Mouse (Mus musculus) bone marrow, adult 2 months (tissue): ENCODE data around the gene Gpr3. TPM values are rescaled to one million over a fixed set of nuclear protein-coding genes. Genes with fewer than 3 reads are reported as not detected.

ENCODE experiments used
- H3K27ac ChIP-seq: fragments of 200-500 bp; 2 replicates; pipeline ENCODE4 v1.5.1; 2012; ENCODE audit warnings: low read depth, mild to moderate bottlenecking, control low read depth, inconsistent platforms, low read length; ENCODE audit not compliant: control insufficient read depth, poor library complexity, insufficient read depth
- H3K4me1 ChIP-seq: fragments of 200-500 bp; 2 replicates; pipeline ENCODE4 v1.6.1; 2011; ENCODE audit warnings: low read length; ENCODE audit not compliant: control insufficient read depth, insufficient read depth
- H3K4me3 ChIP-seq: fragments of 200-500 bp; replicated peaks from 2 replicates; pipeline ENCODE3; 2011; ENCODE audit warnings: mild to moderate bottlenecking, low read depth, low read length, control low read depth; ENCODE audit not compliant: control insufficient read depth
- CTCF ChIP-seq: fragments of 200-500 bp; IDR thresholded peaks from 2 replicates; pipeline ENCODE4 v1.5.1; 2011; ENCODE audit warnings: low read length, control low read depth; ENCODE audit not compliant: control insufficient read depth, insufficient read depth
- POLR2A ChIP-seq: fragments of 200-500 bp; IDR thresholded peaks from 2 replicates; pipeline ENCODE4 v1.6.1; 2011; ENCODE audit warnings: low read depth, mild to moderate bottlenecking, control low read depth, low read length, borderline replicate concordance; ENCODE audit not compliant: control insufficient read depth
- WGBS: fragments of 180-500 bp; shearing (Covaris S2); methylation state at CpG from one replicate; pipeline ENCODE4 v1.1.7; 2018; 5-methylcytosine and 5-hydroxymethylcytosine counted together
- polyA plus RNA-seq: library from polyadenylated mRNA; stranded (reverse); fragments of >200 nt; gene quantifications from 2 replicates; pipeline ENCODE4 v1.2.4, GENCODE M21; 2011; ENCODE audit warnings: low replicate concordance; ENCODE audit not compliant: missing spikeins, insufficient read depth, insufficient read length

The Gpr3 gene
- polyA plus RNA-seq, 1 experiment = not detected

DNA sequence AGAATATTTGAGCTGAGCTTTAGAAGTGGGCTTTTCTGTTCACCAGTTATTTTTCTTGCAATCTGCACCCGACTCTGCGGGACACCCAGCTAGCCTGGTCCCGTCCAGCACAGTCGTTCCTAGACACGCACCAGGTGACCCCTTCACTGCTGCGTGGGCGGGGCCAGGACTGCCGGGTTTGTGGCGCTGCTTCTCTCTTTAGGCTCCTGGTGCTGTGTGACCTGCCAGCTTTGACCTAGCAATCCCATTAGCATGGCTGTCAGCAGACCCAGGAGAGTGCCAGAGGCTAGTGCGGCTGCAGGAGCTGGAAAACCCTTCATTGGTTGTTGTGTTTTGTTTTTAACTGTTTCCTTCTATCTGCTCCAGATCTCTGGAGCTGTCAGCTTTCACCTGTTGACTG, 22.9 kb downstream of the Gpr3 start:
- Histone ChIP-seq H3K4me3 (no peak overlapping the region), H3K27ac (no peak overlapping the region), H3K4me1 (no peaks in the 10 kb centered on the region)
- WGBS = 92% methylated on average over 10 of the region's 10 CpGs
- TF ChIP-seq CTCF (no peak), POLR2A (no peak)

GRCm38 (mm10) chr4:133186856-133187255, 25.5 kb downstream of the Gpr3 start:
- H3K4me1 ChIP-seq = no peaks in the 10 kb centered on the region
- no peak overlapping the region for H3K27ac ChIP-seq
- TF ChIP-seq CTCF = peak; percentile 28; the same call in 1 of the 2 replicates
- no peak for TF ChIP-seq POLR2A
- WGBS = 85% methylated on average over 5 of the region's 5 CpGs
- H3K4me3 ChIP-seq = no peak overlapping the region

GRCm38 (mm10) chr4:133185893-133186292, 26.4 kb downstream of the Gpr3 start:
- no peak overlapping the region for H3K4me3 ChIP-seq
- TF ChIP-seq CTCF (no peak), POLR2A (no peak)
- 95% methylated on average over 8 of the region's 8 CpGs for WGBS
- H3K27ac ChIP-seq = no peak overlapping the region
- no peaks in the 10 kb centered on the region for H3K4me1 ChIP-seq

DNA sequence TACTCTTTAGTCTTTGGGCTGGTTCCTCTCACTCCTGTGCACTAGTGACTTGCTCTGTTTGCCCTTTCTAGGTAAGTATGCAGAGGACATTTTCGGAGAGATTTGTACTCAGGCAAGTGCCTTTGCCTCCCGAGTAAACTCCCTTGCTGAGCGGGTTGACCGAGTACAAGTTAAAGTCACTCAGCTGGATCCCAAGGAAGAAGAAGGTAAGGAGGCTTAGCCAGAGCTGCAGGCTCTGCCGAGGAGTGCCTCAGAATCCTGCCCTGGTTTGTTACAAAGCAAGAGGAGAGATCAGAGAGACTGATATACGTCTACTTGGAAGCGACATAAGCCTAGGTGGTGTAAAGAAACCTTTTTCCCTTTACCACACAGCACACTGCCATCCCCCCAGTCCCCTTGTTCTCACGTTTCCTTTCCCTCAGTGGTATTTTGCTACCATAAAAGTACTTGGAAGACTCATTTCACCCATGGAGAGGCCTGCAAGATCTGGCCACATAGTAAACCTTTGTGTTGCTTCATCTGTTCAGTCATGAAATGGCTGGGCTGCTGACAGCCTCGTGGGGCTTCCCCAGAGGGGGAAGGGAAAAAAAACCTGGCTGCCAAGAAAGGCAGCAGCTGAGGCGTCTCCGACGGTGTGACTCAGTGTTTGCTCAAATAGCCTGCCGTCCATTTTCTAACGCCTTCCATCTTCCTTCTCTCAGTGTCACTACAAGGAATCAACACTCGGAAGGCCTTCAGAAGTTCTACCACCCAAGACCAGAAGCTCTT, 27.3 kb downstream of the Gpr3 start:
- WGBS = 82% methylated on average over 15 of the region's 15 CpGs
- Histone ChIP-seq H3K4me1 (no peaks in the 10 kb centered on the region), H3K27ac (no peak overlapping the region), H3K4me3 (no peak overlapping the region)
- TF ChIP-seq POLR2A = no peak
- no peak for TF ChIP-seq CTCF

DNA sequence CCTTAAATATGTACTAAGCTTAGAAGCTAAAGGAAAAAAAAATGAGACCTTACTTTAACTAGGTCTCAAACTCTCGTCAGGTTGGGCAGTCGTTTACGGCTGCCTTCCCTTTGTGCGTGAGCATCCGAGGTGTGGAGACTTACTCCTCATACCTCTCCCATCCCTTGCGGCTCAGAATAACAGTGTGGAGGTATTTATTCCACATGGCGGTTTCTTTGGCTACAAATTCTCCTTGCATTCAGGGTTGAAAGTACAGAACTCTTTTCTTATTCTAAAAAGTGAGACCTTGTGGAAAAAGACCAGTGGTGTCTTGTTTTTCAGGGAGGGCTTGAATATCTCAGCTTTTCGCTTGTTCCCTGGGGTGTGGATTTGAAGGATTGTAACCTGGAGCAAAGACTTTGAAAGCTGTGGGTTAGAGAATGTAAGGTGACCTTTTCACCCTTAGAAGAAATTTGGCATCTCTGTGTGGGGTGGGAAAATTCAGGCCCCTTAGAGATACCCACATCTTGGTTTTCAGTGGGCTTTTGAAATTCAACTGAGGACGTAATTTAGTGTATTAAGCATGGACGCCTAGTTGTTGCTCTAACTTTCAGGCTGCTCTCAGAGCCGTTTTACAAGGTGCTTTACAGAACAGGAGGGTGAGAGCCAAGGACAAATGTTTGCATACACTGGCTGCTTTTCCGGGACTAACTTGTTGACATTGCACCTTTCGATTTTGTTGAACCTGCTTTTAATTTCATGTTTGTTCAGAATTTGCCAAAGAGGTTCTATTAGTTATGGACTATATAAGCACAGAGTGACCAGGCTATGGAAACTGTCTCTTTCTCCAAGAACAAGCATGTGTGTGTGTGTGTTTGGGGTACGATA, 28.1 kb downstream of the Gpr3 start:
- Histone ChIP-seq H3K4me3 (no peak overlapping the region), H3K4me1 (no peaks in the 10 kb centered on the region), H3K27ac (no peak overlapping the region)
- WGBS = 90% methylated on average over 14 of the region's 14 CpGs
- no peak for TF ChIP-seq POLR2A
- TF ChIP-seq CTCF = no peak

DNA sequence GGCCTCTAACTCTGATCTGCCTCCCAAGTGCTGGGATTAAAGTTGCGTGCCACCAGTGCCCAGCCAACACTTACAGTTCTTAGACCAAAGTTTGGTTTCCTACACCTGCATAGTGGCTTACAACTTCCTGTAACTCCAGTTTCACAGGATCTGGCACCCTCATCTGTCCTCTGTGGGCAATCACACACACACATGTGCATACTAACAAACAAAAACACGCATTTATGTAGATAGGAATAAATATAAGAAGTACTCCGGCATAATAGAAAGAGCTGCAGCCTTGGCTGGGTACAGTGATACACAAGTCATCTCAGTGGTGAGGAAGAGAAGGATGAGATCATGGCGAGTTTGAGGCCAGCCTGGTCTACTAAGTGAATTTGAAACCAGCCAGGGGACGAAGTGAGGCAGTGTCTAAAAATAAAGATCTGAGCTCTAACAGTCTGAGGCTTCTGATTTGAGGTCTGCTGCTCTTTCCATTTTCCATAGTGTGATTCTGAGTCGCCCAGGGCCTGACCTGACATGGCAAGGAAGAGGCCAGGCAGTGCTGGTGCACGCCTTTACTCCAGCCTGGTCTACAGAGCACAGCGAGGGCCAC, 29.8 kb downstream of the Gpr3 start:
- no peak for TF ChIP-seq POLR2A
- TF ChIP-seq CTCF = no peak
- Histone ChIP-seq H3K4me1 (peaks cover 6% of the 10 kb centered on the region), H3K27ac (no peak overlapping the region), H3K4me3 (no peak overlapping the region)
- WGBS = 82% methylated on average over 8 of the region's 8 CpGs

DNA sequence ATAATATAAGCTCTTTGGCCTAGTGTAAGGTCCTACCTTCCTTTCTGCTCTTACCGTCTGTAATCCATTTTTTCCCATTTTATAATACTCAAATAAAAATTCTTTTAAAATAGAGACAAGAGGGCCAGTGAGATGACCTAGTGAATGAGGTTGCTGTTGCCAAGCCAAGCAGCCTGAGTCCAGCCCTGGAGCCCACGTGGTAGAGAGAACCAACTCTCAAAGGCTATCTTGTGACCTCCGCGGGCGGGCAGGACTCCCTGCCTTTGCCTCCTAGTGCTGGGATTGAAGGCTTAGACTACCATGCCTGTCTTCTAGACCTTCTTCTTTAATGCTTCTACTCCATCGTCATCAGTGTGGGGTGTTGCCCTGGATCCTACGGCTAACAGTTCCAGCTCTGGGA, 33.1 kb downstream of the Gpr3 start:
- WGBS = 89% methylated on average over 7 of the region's 7 CpGs
- H3K27ac ChIP-seq = no peak overlapping the region
- TF ChIP-seq POLR2A (no peak), CTCF (no peak)
- peaks cover 14% of the 10 kb centered on the region for H3K4me1 ChIP-seq
- no peak overlapping the region for H3K4me3 ChIP-seq

GRCm38 (mm10) chr4:133178305-133178704, 34.0 kb downstream of the Gpr3 start:
- Histone ChIP-seq H3K4me1 (peaks cover 14% of the 10 kb centered on the region), H3K27ac (peak overlapping the region; percentile 32; the same call in 1 of the 2 replicates), H3K4me3 (no peak overlapping the region)
- no peak for TF ChIP-seq CTCF
- no peak for TF ChIP-seq POLR2A
- WGBS = 53% methylated on average over 5 of the region's 5 CpGs
